Mouse (Mus musculus) right cerebral cortex, postnatal 4 days (tissue): ENCODE results near the gene Lefty2.

Experiments
- DNase-seq: peaks from one replicate; pipeline ENCODE4 v3.0.0-alpha.2; 2022

The Lefty2 gene

DNA sequence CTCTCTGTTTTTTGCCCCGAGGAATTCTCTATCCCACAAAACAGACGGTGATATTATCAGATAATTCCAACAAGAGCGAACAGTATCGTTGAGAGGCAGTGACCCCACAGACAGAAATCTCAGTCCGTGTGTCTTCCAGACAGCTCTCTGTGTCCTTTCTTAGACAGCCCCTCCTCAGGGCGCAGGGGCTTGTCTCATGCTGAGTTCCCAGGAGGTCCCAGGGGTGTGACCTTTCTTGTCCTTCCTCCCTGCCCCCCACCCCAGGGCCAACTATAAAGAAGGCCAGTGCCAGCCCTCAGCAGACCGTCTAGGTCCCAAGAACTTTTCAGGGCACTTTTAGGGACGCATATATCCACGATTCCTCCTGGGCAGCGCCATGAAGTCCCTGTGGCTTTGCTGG, at the start of gene Lefty2:
Gene Lefty2 (plus strand): TSS at position 301 of the 400 bp plus-strand sequence.
- no peak for DNase-seq

DNA sequence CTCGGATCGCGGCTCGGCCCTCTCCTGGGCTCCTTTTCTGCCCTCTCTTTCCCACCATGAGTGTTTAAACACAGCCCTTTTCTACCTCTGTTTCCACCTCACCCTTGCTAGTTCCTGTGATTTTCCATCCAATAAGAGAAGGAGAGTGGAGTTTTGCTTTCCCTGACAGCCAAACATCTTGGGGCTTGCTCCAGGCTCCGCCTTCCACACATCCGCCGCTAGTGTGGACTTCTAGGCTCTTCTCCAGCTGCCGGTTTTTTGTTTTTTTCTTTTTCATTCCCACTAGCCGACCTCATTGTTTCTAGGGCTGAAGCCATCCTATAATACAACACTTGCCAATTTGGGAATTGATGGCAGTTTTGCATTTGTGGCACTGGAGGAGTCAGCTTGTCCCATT, 44.8 kb upstream of the Lefty2 start:
- DNase-seq = peak; percentile 53

DNA sequence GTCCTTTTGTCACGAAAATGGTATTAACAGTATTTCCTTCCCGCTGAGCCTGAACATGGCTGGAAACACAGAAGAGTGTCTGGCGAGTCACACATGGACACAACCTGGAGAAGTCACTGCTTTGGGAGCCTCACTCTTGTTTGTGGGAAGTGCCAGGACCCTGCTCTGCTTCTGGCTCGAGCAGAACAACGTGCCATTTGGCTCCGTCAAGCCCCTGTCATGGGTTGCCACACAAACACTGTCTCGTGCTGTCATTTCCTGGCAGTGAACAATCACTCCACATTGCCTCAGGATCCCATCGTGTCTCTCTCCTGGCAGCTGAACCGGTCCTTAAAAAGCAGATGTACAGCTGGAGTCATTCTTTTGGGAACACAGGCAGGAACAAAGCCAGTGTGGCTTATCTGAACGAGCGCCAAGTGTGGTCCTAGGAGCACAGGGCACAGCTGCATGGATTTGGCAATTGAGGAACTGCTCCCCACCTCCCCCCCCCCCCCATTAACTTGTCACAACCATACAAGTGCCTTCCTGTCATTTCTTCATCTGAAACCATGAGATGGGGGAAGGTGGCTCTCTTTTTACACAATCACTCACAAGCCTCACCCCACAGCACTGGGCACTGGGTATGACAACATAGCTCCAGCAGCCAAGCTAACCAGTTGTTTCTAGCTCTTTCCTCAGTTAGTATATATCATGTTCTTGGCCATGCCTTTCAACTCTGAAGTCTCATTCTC, 44.2 kb upstream of the Lefty2 start:
- peak; percentile 49 for DNase-seq

DNA sequence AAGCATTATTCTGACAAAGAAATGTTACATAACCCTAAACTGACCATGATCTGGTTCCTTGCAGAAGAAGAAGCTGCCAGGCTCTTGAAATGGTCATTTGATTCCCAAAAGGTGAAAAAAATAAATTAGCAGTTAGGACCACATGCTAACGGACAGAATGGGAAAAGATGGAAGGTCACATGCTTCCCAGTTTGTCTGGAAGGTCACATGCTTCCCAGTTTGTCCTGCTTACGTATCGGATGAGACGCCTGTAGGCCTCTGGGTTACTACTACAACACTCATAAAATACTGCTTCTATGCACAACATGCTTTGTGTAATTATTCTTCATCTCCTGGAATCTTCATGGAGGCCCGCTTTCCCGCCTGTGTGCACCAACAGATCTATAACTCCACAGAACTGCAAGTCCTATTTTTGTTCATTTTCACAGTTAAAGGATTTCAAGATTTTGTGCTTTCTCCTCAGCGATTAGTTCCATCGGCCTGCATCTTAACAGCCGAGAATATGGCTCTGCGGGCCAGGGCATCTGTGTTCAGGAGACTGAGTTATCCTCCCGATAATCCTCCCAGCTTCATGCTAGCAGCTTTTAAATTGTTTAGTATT, 43.1 kb upstream of the Lefty2 start:
- no peak for DNase-seq

DNA sequence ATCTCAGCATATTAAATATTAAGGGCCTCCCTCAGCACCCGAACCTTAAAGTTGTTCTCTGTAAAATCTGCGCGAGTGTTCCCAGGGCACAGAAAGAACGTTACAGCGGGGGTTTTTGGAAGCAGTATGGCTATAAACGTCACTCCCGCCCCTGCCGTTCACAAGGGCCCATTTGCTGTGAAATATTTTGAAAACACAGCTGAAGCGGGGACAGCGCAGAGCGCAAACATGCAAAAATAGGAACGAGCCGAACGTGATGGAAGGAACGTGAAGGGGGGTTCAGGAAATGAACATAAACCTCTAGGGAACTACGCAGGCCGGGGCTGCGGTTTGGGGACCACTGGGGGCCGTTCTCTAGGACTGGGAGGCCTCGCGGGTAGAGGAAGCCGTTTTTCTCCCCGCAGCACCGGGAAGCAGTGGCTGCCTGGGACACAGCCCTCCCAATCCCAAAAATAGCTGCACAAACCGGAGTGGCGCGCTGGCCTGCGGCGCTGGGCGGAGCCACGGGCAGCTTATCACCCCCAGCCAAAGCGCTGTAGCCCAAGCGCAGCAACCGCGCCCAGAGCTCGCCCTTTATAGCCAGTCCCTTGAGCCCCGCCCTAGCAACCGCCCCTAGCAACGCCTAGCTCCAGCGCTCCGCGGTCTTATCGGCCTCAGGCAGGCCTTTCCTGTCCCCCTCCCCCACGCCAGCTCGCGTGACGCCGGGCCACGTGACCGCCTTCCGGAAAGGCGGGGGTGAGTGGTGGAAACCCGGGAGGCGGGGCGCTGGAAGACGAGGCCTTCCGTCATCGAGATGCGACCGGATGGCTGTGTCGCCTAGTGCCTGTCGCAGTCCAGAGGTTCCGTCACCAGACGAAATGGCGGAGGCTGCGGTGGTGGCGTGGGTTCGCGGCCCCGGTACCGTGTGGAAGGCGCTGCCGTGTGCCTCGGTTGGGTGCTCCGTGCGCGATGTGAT, 42.3 kb upstream of the Lefty2 start, which contains the start of gene Sde2:
Gene Sde2 (plus strand): TSS at position 812 of the 955 bp plus-strand sequence.
- DNase-seq = peak; percentile 100

DNA sequence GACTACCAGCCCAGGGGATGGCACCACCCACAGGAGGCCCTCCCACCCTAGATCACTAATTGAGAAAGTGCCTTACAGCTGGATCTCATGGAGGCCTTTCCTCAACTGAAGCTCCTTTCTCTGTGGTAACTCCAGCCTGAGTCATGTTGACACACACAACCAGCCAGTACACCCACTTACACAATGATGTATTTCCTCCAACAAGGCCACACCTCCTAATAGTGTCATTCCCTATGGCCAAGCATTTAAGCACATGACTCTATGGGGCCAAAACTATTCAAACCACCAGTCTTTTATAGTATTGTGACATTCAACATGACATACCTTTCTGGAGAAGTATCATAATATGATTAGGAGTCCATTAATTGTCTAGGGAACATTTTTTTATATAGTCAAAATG, 34.1 kb upstream of the Lefty2 start:
- no peak for DNase-seq

DNA sequence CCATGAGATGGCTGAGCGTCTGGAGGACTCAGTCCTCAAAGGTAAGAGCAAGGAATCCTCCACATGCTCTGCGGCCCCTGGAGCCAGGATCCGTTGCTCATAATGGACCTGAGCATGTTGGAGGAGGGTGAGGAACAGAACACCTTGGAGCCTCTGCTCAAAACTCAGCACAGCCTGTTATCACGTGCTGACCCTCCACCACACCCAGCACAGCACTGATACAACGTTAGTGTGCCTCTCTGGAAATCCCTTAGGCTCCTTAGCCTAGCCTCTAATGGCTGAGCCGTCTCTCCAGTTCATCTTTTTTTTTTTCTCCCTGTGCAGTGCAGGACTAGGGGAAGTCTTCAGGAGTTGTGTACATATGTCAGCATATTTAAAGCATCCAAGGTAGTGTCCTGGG, 32.9 kb upstream of the Lefty2 start:
- no peak for DNase-seq

DNA sequence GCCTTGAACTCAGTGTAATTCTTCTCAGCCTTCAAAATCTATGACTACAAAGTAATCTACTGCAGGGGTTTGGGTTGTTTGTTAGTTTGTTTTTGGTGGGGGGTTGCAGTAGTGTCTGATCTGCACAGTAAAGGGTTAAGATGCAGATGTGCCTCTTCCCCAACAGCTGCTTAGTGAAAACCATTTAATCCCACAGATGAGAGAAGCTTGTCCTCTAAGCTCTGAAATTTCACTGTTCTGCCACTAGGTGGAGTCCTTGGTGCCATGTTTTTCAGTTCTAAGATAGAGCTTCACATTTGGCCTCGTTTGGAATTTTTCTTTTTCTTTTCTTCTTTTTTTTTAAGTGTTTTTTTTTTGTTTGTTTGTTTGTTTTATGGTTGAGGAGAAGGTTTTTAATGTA, 29.3 kb upstream of the Lefty2 start:
- DNase-seq = no peak

DNA sequence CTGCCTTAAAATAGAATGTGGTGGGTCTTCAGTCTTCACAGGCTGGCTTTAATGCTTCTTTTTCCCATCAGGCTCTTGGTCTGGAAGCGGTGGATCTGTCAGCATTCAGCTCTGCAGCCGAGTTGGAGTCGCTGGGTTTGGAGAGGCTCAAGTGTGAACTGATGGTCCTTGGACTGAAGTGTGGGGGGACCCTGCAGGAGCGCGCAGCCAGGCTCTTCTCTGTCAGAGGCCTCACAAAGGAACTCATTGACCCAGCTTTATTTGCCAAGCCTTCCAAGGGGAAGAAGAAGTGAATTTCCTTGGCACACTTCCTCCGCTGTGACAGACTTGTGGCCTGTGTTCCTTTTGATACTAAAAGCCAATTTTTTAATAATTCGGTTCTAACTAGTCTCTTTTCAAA, 26.9 kb upstream of the Lefty2 start:
- no peak for DNase-seq

DNA sequence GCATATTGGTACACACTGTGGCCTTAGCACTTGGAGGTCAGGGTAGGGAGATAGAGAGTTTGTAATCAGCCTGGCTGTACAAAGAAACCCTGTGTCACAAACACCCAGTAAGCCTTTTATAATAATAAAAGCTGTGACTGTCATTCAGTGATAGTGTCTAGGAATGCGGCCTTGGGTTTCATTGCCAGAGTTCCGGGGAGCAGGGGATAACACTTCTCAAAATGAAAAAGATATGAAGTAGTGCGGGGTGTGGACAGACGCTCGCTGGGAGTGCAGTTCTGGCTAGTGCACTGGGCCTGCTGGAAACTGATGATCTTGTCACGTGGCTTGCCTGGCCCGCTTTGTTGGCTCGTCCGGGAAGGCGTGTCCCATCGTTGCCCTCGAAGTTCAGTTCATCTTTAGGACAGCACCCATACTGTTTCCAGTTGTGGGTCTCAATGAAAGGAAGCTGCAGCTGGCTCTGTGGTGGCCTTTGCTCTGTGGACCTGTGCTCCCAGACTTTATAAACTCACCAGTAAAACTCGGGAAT, 22.7 kb upstream of the Lefty2 start:
- no peak for DNase-seq

DNA sequence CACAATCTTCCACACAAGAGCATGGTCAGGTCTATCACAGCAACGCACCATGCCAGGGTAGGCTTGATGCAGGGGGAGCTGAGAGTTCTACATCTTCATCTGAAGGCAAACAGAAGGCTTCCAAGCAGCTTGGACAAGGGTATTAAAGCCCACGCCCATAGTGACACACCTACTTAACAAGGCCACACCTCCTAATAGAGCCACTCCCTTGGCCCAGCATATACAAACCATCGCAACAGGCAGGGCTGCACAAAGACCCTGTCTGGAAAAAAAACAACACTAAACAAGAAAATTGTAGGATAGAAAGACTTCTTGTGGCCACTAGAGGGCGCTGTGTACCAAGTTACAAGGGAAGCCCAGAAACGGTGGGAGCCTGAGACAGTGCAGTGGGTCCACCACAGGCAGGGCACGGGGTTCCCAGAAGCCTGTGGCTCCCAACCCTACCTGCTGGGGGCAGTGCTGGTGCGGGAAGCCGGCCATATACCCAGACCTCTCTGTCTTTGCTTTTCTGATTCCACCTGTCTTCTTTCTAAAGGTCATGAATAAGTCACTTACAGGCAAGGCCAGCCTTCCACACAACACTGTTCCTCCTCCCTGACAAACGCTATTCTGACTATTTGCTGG, 18.9 kb upstream of the Lefty2 start:
- DNase-seq = peak; percentile 55

DNA sequence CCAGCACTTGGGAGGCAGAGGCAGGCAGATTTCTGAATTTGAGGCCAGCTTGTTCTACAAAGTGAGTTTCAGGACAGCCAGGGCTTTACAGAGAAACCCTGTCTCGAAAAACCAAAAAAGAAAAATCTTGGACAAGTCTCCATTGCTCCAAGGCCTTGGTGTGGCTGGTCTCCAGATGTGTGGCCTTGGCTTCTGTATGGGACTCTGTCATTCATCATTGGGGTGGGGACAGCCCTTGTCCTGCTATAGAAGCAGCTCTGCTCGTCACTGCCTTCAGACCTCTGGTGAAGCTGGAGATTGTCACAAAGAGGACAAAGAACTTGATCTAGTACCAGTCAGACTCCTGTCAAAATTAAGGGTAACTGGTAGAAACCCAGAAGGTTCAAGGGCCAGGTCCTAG, 18.3 kb upstream of the Lefty2 start:
- no peak for DNase-seq

DNA sequence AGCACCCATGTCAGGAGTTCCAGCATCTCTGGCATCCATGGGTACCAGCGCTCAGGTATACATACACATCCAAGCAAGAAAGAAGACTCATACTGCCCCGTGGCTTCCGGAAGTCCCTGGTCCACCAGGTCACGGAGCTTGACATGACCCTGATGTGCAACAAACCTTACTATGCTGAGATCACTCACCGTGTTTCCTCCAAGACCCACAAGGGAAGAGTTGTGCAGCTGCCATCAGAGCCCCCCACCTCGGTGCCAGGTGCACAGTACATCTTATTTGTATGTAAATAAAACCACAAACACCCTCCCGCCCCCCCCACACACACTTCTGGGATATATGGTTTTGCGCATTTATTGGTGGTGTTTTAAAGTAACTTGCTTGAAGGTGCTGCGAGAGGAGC, 17.8 kb upstream of the Lefty2 start:
- no peak for DNase-seq

DNA sequence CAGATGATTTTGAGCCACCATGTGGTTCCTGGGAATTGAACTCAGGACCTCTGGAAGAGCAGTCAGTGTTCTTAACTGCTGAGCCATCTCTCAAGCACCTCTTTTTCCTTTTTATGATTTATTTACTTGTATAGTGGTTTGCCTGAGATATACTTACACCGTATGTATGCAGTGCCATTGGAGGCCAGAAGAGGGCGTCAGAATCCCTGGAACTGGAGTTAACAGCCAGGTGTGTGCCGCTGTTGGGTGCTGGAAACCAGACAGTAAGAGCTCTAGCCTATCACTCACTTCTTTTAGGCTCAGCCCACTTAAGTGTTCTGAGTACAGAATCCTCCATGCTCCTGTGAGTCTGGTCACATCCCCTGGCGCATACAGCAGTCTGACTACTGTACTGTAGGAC, 15.4 kb upstream of the Lefty2 start:
- DNase-seq = no peak

DNA sequence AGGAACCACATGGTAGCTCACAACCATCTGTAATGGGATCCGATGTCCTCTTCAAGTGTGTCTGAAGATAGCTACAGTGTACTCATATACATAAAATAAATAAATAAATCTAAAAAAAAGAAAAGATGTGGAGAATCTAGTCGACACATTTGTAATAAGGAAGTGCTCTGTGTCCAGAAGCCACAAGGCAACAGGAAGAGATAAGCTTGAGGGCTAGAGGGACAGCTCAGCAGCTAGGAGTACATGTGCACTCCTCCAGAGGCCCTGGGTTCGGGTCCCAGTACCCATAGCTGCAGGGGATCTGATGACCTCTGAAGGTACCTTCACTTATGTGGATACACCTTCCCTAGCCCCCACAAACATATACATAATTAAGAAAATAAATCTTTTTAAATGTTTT, 11.1 kb upstream of the Lefty2 start:
- no peak for DNase-seq

DNA sequence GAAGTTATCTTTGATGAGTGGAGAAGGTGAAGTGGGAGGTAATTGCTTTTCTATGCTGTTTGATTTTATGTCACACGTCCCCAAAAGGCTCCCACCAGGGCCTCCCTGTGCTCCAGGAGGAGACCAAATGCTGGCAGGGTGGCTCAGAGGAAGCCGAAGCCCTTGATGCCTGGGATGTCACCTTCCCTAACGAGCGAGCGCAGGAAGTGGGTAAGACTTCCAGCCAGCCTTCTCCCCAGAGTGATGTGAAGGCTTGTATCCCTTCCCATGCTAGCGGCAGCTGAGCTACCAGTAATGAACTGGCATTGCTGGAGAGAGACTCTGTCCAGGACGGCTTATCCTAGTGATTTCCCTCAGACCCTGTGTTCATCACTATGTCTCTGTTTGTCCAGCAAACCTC, 9.2 kb upstream of the Lefty2 start:
- DNase-seq = no peak

DNA sequence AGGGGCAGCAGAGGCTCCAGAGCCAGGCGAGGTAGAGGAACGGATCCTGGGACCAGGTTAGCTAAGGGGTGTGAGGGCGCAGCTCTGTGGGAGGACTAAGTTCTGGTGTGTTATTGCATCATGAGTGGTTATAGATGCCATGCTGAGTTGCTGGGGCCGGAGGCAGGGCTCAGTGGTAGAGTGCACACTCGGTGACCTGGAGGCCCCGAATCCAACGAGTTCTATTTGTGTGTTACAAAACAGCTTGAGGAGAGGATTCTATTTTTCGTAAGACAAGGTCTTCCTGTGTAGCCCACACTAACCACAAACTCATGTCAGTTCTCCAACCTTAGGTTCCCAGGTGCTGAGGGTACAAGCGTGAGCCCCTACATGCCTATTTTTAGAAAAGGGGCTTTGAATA, 8.4 kb upstream of the Lefty2 start:
- no peak for DNase-seq

DNA sequence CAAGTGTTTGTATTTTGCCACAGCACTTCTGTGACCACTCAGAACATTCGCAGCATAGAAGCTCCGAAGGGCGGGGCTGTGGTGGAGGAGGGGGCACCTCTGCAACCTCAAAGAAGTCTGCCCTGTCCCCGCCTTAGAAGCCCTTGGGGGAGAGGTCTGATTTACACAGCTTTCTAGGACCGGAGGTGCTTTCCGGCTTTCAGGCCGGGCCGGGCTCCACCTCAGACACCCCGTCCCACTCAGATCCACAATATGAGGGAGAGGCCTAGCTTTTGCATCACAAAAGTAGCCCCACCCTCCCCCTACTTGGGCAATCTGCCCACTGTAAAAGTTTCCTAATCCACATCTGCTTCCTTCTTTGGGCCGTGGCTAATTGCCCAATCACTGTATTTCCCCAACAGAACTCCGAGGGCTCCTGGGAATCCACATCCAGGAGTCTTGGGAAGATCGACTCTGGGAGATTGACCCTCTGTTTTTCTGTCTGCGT, 4.3 kb upstream of the Lefty2 start:
- no peak for DNase-seq

DNA sequence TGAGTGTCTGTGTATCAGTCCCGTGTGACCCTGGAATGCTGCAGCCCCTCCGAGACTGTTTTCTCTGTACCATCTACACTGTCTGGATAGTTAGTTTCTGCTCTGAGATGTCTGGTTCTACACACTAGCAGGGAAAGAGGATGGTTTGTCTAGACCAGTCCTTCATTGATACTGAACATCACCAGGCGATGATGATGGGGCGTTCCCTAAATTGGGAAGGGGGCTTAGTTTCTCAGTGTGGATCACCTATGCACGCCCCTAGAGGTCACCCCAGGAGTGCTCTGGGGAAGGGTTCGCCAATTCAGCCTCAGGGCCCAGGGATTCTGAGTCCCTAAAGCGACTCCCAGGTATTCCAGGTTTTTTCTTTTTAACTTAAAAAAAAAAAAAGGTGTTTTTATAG, 3.7 kb upstream of the Lefty2 start:
- no peak for DNase-seq

DNA sequence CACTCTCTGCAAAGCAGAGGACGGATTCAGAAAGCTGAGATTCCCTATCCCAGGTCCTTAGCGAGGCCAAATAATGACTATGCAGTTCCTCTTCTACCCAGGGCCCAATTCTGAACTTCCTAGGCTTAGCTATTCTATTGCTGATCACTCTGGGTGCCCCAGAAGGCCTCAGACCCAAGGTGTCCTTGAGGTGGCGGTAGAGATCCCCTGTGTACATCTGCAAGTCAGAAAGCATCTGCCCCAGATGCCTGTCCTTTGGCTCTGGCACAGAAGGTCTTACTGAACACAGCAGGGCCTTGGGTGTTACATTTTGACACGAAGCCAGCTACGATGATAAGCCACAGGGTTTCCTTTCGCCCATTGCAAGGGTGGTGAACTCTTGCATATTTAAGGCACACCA, 3.1 kb upstream of the Lefty2 start:
- no peak for DNase-seq

DNA sequence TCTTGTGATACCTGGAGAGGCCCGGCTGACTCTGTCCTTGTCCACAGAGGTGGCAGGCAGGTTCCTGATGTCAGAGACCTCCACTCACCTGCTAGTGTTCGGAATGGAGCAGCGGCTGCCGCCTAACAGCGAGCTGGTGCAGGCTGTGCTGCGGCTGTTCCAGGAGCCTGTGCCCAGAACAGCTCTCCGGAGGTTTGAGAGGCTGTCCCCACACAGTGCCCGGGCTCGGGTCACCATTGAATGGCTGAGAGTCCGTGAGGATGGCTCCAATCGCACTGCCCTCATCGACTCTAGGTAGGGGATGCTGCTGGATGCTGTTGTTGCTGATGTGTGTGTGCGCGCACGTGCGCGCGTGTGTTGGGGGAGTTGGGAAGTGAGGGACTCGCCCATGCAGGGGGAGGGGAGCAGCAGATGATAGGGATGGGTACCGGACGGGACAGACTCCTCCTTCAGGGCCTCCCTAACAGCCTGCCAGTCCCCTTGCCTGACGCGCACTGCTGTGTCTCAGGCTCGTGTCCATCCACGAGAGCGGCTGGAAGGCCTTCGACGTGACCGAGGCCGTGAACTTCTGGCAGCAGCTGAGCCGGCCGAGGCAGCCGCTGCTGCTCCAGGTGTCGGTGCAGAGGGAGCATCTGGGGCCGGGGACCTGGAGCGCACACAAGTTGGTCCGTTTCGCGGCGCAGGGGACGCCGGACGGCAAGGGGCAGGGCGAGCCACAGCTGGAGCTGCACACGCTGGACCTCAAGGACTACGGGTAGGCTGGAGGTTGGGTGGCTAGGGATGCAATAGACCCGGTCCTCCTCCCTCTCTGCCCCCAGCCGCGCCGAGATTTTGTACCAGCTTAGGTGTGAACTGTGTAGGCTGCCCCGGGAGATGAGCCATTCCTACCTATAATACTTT, 1.4 kb downstream of the Lefty2 start:
- peak; percentile 34 for DNase-seq

DNA sequence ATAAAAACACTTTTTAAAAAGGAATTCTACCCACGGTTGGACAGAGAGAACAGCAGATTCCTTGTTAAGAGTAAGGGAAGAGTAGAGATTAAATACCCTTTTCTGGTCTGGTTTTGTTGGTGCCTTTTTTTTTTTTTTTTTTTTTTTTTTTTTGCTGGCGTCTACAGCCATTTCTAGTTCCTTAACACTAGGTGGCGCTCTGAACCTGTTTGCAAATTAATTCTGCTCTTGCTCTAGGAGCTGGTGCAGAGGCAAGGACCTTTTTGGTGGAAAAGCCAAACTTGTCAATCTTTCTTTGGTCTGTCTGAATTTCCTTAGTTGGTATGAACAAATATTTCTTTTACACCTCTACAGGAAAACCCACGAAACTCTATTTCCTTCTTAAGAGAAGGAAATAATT, 8.2 kb downstream of the Lefty2 start:
- DNase-seq = no peak
